In genomic region chr11:85095116-85095515, GRCm38 (mm10) we compare ENCODE assay signal across 15 mouse cellular contexts. TPM values are rescaled to one million over a fixed set of nuclear protein-coding genes. Genes with fewer than 3 reads are reported as not detected.
DNase-seq lines count a peak whose midpoint lies in the region; ATAC-seq lines count a peak whose summit lies in the region.
"Had no signal": no experiment of that assay in that cellular context is flagged by ENCODE, and none has a peak within 500 bp of the region (broad histone marks: within the 10 kb centered on the region; RNA-seq: fewer than 3 reads in every experiment).

No protein-coding gene starts in this region.

- peak; percentile 8 to 15 for DNase-seq in frontal cortex, postnatal 36 days (ENCODE audit: low spot score in 2 of 2)
- no peak for DNase-seq in frontal cortex, postnatal 10 days (ENCODE audit: low spot score in 2 of 2)
- peak; percentile 12 for DNase-seq in right cerebral cortex, adult 18-20 months
- DNase-seq in right cerebral cortex, postnatal 36 days (ENCODE audit: low spot score in 2 of 2), result no peak
- DNase-seq in lung, postnatal 10 days, result no peak
- no peak for DNase-seq in layer of hippocampus, postnatal 14 days (ENCODE audit: low spot score in 2 of 2)
- DNase-seq: cerebellum, adult 9-11 months; gastrocnemius, postnatal 10 days; kidney, adult 11 months; kidney, postnatal 36 days; layer of hippocampus, postnatal 36 days; thymus, postnatal 14 days had no signal

- 0 out of 2 replicates have a peak, but pooled peaks have one; percentile 37 for ATAC-seq in erythroblast, adult 5-6 weeks (replicated peaks; ENCODE audit: low FRiP score, poor library complexity, severe bottlenecking)
- no peak for ATAC-seq in inflammation-experienced regulatory T-cells, adult 6 months
- ATAC-seq: forebrain, embryonic 13.5 days had no signal

RNA-seq across cellular contexts. Expression of gene Usp32, which starts 44.8 kb away (rescaled TPM):
- total RNA-seq in erythroblast, adult 5-6 weeks (2015; ENCODE audit: low replicate concordance), result 351 and 367 TPM in 2 replicates
- 512 and 717 TPM in 2 replicates for total RNA-seq in erythroblast, adult 5-6 weeks (2017; ENCODE audit: low replicate concordance)
- 10 to 100 TPM; 76.2 to 86.3 TPM for total RNA-seq in layer of hippocampus, postnatal 14 days (2021)
- 1 to 10 TPM; 5.2 to 9.4 (median 8.8) TPM for polyA plus RNA-seq in inflammation-experienced regulatory T-cells, adult 6 months (2017; shearing (Covaris generic))

Comparison
In these comparisons a context has a peak if more than half of its experiments do, and no peak if none do; other contexts are left out.
1. DNase-seq: peak in frontal cortex, postnatal 36 days (2 of 2) and right cerebral cortex, adult 18-20 months (single experiment); none in frontal cortex, postnatal 10 days (0 of 2), right cerebral cortex, postnatal 36 days (0 of 2), lung, postnatal 10 days (single experiment) and layer of hippocampus, postnatal 14 days (0 of 2).
2. RNA of gene Usp32, which starts 44.8 kb away (total RNA-seq): 351 to 717 TPM in erythroblast, adult 5-6 weeks; 76.2 to 86.3 TPM in layer of hippocampus, postnatal 14 days; every median in the first group is over 4 times any median in the second.